Mouse (Mus musculus): ENCODE measurements around the gene Olfr58.
"Not testable (repeated sequence)": the region's sequence is repeated elsewhere in the genome, so short reads cannot be mapped to it uniquely, and the experiment has no call there.

GRCm38 (mm10) chr9:19804606-19805005, 24.5 kb downstream of the Olfr58 start, which contains the start of gene Olfr859:
- TF ChIP-seq CTCF (IDR thresholded peaks at IDR 0.05; ENCODE audit: extremely low read depth, insufficient read length, insufficient replicate concordance, low read depth, low read length); POLR2A (IDR thresholded peaks at IDR 0.05; ENCODE audit: low read depth, low read length): not testable (repeated sequence)

Data from small intestine, adult 2 months (tissue).